Mouse (Mus musculus) left cerebral cortex, postnatal 4 days (tissue): ENCODE measurements at regions not wholly inside any gene's neighbourhood (a gene's known extent, or its start where the extent isn't known, plus 50 kb on each side); places are given as distances from the start of the nearest gene placed in this dataset.
A peak's percentile ranks its signal among the peaks of the same experiment; 100 is the strongest.

Source experiments
- DNase-seq: peaks from one replicate; pipeline ENCODE4 v3.0.0-alpha.2; 2022
- intact Hi-C: fragments of 180-260 bp; cut with DNase I; formaldehyde crosslinking; loops from one replicate; pipeline ENCODE4 v1.15.1; 2025

DNA sequence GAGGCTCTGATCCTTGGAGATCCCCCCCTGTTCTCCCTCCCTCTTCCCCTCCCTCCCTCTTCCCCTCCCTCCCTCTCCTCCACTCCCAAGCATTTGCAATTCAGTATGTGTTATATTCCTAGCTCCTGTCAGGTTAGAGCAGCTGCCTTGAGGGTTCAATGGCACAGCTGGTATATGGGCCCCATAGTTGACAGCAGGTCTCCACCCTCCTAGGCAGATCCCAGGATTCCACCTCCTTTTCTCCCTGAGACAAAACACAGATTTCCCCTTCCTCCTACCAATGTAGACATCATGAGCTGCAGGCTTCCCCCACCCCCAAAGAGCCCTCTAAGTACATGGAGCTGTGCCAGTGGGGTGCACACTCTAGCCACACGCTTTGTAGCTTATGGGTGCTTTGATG, 137.8 kb downstream of the Unc5cl start:
- DNase-seq: no peak
- intact Hi-C loops: no loop called here

DNA sequence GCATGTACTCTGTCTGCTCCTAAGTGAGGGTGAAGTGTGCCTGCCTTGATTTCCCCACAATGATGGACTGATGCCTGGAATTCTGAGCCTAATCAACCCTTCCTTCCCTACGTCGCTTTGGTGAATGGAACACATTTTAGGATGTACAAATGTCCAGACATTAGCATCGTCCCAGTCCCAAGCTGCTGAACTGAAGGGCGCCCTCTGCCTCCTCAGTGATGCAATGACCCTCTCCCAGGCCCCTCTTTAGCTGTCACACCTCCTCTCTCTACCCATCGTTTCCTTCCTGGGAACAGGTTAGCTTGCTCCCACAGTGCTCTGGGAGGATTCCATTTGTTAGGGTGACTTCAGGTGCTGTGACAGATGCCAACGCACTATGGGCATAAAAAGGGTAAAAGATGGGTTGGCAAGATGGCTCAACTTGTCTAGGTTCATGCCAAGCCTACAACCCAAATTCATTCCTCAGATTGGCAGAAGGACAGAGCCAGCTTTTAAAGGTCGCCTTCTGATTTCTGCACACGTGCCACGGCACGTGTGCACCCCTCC, 140.8 kb downstream of the Unc5cl start:
- intact Hi-C loops: no loop called here
- DNase-seq: no peak

DNA sequence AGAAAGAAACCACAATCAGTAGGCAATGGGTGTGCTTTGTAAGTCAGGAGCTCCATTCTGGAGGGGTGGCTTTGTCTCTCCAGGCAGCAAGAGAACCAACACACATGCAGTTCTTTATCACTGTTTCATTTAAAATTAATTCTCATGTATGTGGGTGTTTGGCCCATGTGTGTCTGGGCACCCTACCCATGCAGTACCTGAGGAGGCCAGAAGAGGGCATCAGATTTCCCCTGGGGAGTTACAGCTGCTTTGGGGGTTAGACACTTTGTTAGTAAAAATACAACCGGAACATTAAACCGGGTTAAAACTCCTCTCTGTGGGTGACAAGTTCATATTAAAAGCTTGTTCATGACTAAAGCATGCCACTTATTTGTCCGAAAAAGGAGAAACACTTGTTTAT, 141.7 kb downstream of the Unc5cl start:
- intact Hi-C loops: no loop called here
- no peak for DNase-seq

DNA sequence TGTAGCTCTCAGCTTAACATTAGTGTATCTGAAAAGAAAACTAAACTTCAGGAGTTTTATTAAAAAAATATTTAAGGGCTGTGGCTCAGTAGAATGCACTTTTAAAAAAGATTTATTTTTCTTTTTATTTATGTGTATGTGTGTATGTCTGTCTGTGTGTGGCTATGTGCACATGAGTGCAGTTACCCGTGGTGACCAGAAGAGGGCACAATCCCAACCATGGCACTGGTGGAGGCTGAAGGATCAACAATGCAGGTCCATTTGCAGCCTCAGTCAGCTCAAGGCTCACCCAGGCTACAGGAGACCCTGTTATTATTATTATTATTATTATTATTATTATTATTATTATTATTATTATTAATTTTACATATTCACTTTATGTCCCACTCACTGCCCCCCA, 142.6 kb downstream of the Unc5cl start:
- intact Hi-C loops: no loop called here
- no peak for DNase-seq

DNA sequence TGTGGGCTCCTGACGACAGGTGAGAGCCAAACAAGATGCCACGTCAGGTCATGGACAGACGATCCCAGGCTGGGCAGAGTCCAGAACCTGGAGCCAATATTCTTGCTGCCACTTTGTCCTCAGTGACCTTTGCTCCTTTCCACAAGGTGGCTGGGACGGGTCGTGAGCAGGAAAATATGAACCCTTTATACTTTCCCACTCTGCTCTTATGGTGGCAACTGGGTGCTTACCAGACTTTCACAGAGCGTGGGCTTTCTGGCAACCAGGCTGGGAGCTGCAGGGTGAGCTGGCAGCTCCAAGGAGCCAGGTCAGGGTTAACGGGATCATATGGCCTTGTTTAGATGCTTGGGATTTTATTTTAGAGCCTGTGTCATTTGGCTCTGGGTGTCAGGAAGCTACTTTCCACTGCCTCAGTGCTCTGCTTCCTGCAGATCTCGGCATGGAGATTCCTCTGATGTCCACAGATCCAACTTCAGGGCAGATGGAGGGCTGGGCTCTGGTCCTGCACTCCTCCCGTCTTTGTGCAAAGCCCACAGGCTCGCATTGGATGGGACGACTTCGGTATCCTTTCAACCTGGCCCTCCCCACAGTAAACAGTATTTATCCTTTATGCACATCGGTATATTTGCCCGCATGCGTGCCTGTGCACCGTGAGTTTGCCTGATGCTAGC, 143.9 kb downstream of the Unc5cl start:
- intact Hi-C loops: no loop called here

DNA sequence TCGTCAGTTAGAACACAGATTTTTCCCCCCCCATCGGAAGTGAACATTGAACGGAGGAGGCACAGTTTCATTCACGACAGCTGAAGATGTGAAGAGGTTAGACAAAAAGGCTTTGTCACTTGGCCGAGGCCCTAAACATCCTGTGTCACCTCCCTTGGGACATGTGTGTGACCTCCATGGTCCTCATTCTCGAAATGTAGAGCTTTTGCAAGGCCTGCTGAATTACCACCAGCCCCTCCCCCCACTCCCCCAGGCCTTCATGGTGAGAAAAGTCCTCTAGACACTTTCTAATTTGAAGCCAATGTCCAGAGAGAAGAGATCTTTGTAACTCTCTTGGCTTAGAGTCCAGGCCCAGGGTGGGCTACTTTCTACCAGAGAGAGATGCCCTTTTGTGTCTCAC, 145.5 kb downstream of the Unc5cl start:
- intact Hi-C loops: loop anchor here (5.0 kb wide), 1 partner anchor 133 kb away; no protein-coding TSS in a partner anchor
- DNase-seq: no peak

More for the DNA sequence above, 143.9 kb downstream of the Unc5cl start:
- no peak for DNase-seq

DNA sequence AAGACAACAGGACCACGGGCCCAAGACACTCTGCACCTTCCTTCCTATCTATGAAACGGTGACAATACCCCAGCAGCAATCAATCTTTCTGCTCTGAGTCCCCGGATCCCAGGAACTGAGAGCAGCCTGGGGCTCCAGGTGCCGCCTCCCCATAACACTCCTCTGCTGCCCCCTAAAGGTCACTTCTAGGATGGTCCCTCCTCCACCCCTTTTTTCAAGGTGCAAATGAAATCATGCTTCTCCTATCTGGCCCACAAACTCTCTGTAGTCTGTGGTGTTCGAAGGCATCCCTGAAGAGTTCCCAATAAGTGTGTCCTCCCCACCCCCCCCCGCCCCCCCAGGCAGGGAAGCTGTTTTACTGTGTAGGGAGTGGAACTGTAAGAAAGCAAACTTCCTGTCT, 147.9 kb downstream of the Unc5cl start:
- DNase-seq: peak; percentile 66
- intact Hi-C loops: loop anchor here (5.0 kb wide), 1 partner anchor 135 kb away; no protein-coding TSS in a partner anchor

DNA sequence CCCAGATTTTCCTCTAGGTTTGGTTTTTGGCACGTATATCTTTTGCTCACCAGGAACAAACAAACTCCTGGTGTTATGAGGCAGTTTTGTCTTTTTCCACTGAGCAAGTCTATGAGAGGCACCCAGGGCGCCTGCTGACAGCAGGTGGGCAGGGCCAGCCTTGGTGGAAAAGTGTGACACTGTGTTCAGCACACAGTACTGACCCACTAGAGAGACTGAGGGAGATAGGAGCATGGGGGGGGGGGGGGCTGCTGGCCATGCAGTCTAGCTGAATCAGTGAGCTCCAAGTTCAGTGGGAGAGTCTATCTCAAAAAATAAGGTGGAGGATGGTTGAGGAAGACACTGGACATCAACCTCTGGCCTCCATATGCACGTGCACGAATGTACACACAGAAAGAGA, 152.1 kb downstream of the Unc5cl start:
- no peak for DNase-seq
- intact Hi-C loops: no loop called here

DNA sequence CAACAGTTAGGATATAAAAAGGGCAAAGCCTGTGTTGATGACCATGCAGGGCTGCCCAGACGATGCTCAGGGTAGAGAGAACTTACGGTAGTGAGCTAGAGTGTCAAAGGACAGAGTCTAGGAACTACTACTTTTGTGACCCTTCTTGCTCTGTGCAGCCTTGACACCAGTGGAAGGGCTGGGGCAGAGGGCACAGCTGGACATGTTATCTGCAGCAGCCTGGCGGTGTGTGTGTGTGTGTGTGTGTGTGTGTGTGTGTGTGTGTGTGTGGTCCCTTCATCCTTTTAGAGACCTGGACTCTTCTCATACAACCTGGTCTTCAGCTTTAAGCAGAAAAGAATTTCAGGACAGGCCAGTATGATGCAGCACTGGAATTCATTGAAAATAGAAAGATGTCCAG, 153.6 kb downstream of the Unc5cl start:
- DNase-seq: no peak
- intact Hi-C loops: no loop called here

DNA sequence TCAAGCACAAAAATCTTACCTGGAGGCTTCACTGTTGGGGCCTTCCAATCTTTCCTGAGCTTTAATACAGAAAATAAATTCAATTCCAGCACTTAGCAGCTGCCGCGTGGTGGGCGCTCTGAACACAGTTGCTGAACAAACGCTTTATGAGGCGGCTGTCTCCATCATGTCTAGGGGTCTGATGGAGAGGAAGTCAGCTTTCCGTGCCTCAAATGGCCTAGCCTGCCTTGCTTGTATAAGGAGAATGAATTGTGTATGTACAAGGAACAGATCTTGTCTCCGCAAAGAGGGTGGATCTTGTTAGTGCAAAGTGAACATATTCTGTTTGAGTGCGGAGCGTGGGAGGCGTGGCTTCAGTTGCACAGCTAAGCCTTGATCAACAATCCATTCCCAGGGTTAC, 155.4 kb downstream of the Unc5cl start:
- intact Hi-C loops: no loop called here
- no peak for DNase-seq

DNA sequence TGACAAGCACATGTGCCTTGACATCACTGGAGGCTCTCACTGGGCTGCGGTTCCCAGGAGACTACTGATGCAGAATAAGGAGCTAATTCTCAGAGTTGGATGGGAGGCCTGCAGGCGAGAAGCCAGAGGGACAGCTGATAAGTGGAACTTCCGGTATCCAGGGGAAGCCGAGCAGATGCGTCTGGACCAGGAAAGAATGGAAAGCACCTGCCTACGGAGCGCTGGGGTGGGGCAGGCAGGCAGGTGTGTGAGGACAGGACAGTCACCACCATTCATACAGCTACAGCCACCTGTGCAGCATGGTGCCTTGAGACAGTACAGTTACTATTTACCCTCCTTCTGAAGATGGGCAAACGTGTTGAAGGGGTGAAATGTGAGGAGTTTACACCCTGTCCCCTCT, 156.1 kb downstream of the Unc5cl start:
- intact Hi-C loops: no loop called here
- no peak for DNase-seq

DNA sequence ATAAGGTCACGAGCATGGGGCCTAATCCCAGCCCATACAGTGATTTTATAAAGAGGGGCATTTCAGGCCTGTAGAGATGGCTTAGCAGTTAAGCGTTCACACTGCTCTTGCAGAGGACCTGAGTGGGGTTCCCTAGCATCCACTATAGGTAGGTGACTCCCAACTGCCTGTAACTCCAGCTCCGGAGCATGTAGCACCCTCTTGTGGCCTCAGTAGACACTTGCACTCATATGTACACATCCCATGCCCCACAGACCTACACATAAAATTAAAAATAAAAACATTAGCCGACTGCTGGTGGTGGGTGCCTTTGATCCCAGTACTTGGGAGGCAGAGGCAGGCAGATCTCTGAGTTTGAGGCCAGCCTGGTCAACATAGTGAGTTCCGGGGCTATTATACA, 158.8 kb downstream of the Unc5cl start:
- DNase-seq: no peak
- intact Hi-C loops: no loop called here

DNA sequence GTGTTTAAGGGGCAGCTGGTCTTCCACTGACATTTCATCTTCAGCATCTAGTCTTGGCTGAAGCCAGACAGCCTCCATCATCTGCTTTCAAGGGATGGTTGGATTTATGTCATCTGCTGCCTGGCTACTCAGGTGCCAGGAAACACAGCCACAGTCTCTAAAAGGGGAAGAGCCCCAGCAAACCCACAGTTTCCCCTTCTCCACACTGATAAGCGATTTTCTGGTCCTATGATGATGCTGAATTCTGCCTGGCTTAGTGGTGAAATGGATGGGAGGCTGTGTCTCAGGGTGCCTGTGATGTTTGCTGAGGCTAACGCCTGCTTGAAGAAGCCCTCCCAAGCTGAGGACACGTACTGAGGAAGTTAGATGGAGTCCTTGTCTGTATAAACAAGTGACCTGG, 160.5 kb downstream of the Unc5cl start:
- intact Hi-C loops: no loop called here
- DNase-seq: no peak

DNA sequence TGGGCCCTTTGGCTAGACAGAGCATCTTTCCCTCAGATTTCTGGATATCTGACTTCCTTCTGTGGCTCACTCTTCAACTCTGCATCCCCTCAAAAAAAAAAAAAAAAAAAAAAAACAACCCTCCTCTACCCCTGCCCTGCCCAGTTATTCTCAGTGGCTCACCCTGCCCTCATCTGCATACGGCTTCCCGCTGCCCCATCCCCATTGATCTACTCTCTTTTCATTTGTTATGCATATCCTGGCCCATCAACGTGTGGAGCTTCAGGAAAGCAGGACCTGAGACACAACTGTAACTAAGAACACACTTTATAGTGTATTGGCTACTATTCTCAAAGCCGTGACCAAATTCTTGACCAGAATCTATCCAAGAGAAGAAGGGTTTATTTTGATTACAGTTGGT, 161.5 kb downstream of the Unc5cl start:
- intact Hi-C loops: no loop called here
- DNase-seq: no peak

DNA sequence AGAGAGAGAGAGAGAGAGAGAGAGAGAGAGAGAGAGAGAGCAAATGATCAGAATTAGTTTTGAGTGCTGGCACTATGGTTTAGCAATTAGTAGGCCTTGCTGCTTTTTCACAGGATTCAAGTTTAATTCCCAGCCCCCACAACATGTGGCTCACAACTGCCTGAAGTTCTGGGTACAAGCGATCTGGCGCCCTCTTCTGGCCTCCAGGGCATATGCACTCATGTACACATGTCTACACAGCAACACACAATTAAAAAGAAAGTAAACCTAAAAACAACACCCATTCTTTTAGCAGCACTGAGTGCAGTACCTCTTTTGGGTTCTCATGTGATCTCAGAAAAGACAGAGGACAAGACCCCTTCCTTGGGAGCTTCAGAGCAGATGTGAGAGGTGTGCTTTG, 166.2 kb downstream of the Unc5cl start:
- DNase-seq: no peak
- intact Hi-C loops: no loop called here

DNA sequence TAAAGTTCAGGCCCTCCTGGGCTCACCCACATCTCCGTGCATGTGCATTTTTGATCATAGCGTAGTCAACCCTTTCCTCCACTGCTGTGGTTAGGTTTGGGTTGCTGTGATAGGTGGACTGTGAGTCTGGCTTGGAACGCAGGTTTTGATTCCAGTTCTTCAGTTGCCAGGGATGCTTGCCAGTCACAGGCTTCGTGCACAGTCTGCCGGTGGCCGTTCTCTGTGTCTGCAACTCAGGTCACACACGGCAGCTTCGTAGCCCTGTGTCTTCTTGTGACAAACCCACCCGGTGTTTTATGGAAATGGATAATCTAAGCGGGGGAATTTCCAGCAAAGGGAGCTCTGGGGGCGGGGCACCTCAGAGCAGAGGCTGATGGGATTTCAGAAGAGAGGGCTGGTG, 167.0 kb downstream of the Unc5cl start:
- intact Hi-C loops: no loop called here
- no peak for DNase-seq

DNA sequence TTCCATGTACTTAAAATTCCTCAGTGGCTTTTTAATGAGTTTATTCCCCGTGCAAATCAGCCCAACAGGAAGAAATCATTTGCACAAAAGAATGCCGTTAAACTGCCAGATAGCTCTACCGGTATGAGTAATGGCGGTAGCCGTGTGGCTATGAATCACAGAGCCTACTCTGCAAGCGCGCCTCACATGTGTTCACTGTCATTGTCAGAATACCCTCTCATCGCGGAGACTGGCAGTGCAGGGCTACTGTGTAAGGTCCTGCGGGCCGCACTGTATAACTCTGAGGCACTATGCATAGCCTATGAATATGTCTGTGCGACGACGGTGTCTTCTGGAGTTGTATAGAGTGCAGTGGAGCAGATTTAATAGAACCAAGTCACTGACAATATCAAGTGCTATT, 170.2 kb downstream of the Unc5cl start:
- no peak for DNase-seq

DNA sequence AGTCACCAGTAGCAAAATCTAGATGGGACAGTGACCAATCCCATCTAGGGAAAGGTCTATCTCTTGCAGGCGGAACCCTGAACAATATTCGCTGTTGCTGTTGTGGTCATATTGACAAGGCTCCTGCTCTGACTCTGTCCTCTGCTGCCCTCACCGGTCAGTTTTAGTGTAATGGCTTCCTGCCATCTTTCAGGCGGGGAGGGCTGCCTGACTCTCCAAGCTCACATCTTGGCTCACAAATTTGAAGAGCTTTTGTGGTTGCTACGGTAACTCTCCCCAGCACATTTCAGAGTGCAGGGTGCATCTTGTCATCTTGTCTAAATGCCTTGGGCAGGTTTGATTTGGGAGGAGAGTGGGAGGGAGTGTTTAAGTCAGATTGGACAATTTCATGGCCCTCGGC, 171.3 kb downstream of the Unc5cl start:
- intact Hi-C loops: no loop called here
- peak; percentile 23 for DNase-seq

More for the DNA sequence above, 170.2 kb downstream of the Unc5cl start:
- intact Hi-C loops: no loop called here

DNA sequence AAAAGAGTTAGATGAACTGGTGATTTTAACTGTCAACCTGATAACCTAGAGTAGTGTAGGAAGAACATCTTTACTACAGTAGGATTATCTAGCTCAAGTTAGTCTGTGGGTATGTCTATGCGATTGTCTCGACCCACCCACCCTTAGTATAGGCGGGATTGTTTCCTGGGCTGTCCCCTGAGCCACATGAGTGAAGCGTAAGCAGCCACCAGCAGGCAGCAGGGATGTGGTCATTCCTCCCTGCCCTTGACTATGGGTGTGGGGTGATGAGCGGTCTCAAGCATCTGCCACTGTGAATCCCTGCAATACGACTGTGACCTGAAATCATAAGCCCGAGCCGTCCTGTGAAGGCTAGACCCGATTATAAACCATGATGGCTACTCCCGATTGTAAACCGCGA, 184.9 kb downstream of the Unc5cl start:
- no peak for DNase-seq
- intact Hi-C loops: no loop called here

DNA sequence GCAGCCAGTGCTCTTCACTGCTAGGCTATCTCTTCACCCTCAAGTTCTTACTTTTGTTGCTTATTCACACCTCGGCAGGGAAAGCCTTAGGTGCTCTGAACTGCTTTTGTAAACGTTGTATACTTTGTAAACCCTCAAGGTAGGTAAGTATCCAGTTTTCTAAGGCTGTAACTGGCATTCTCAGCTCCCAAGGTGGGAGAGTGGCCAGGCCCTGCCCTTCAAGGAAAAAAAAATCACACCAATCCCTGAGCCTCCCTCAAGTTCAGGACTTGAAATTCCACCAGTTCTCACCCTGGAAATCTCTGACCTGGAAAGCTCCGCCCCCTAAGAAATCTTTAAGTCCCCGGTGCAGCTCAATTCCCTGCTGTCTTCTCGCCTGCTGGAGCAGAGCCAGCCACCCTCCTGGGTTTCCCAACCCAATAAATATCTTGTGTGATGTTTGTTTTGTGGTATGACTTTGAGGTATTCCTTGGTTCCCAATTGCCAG, 188.9 kb downstream of the Unc5cl start:
- intact Hi-C loops: no loop called here
- DNase-seq: no peak

DNA sequence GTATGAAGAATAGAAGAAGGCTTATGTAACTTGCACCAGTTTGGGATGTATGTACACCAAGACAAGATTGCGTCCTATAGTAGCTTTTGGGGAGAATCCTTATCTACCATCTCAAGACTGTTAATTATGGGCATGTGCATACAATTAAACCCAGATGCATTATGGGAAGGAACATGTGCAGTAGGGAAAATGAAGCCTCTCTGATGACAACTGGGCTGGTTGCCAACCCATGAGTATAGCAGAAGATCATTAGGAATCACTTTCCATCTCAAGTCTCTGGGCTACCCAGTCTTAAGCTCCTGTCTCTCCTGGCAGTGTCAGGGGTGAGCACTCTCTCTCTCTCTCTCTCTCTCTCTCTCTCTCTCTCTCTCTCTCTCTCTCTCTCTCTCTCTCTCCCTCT, 190.4 kb downstream of the Unc5cl start:
- intact Hi-C loops: no loop called here
- no peak for DNase-seq

DNA sequence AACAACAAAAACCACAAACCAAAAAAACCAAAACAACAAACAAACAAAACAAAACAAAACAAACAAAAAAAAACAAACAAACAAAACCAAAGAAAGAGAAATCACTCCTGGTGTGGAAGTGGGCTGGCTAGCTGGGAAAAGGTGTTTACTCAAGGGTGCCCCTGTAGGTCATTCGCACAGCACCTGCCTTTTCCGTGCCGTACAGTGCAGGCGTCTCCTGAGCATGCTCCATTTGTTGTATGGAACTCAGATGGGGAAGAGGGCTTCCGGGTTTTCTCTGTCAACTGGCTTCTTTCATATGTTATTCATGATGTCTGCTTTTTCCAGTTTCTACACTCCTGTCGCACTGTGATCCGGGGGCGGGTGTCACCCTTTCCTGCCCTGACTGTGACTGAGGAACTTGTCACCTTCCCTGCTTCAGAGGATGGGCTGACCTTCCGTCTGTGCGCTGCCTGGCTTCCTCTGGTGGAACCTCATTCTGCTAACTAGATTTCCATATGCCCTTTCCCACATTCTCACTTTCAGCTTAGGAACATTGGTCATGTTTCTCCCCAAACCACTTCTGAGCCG, 192.0 kb downstream of the Unc5cl start:
- DNase-seq: no peak
- intact Hi-C loops: no loop called here

DNA sequence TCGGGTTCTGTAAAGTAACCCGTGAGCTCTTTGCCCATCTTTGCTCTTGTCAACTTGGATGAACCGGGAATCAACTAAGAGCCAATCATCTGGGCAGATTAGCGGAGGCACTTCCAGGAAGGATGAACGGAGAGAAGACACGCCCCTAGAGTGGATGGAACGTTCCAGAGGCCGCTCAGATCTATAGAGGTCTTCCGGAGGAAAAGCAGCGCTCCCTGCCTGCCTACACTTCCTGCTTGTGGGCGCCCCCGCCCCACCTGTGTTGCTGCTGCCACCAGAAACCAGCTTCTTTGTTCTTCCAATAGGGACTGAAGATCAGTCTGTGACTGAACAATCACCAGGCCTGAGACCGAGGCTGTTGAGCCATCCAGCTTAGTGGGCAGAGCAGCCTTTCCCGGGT, 192.7 kb downstream of the Unc5cl start:
- intact Hi-C loops: no loop called here
- DNase-seq: no peak
